Mouse (Mus musculus): ENCODE data around the gene Grhl3.

- no peak for TF ChIP-seq POLR2A (IDR thresholded peaks at IDR 0.05; ENCODE audit: control insufficient read depth, low read depth, low read length)
- TF ChIP-seq CTCF (IDR thresholded peaks at IDR 0.05; ENCODE audit: control insufficient read depth, insufficient read depth, insufficient replicate concordance, low read depth, low read length) = no peak
These were observed 33.4 kb downstream of the Grhl3 start for GRCm38 (mm10) chr4:135540057-135540456.

Data from testis, adult 2 months (tissue).